ENCODE assay signal across 21 mouse cellular contexts in the genomic region with DNA sequence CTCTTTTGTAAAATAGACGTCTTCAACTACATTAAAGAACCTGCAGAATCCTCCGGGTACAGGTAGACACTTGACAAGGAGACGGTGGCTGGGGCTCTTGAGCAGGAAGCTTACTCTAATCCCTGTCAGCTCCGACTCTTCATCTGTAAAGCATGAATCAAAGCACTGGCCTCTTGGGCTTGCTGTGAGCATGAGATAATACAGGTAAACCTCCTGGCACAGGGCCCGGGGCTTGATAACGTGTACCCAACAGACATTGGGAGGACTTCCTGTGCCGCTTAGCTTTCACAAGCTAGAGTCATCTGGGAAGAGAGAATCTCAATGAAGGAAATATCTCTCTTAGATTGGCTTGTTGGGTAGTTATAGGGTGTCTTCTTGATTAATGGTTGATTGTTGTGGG. TPM values are rescaled to one million over a fixed set of nuclear protein-coding genes. Genes with fewer than 3 reads are reported as not detected.
A peak's percentile ranks its signal among the peaks of the same experiment; 100 is the strongest.
DNase-seq lines count a peak whose midpoint lies in the region; ATAC-seq and TF ChIP-seq lines count a peak whose summit lies in the region.
"Had no signal": no experiment of that assay in that cellular context is flagged by ENCODE, and none has a peak within 500 bp of the region (broad histone marks: within the 10 kb centered on the region; RNA-seq: fewer than 3 reads in every experiment).

No protein-coding gene starts in this region.

- no peak overlapping the region for H3K4me2 ChIP-seq in heart, postnatal 0 days (ENCODE audit: low read depth, low read length)
- no peak overlapping the region for H3K4me2 ChIP-seq in heart, embryonic 12.5 days
- no peak overlapping the region for H3K4me2 ChIP-seq in liver, embryonic 13.5 days
- H3K4me2 ChIP-seq: embryonic facial prominence, embryonic 12.5 days; heart, embryonic 11.5 days; hindbrain, embryonic 15.5 days; limb, embryonic 13.5 days; lung, embryonic 15.5 days; midbrain, embryonic 13.5 days; neural tube, embryonic 12.5 days had no signal

- ATAC-seq in heart, postnatal 0 days (ENCODE audit: insufficient read depth, low read depth) = no peak
- ATAC-seq in heart, embryonic 12.5 days (ENCODE audit: insufficient number of reproducible peaks, low FRiP score) = no peak
- ATAC-seq in liver, embryonic 13.5 days (ENCODE audit: low read depth) = peak; percentile 55; the same call in 1 of the 2 replicates
- ATAC-seq: CD4-positive, CD25-positive, alpha-beta regulatory T cell, adult 4 months; forebrain, postnatal 0 days; midbrain, embryonic 13.5 days had no signal

- H3K4me3 ChIP-seq in heart, postnatal 0 days (ENCODE audit: low read depth, low read length) = no peak overlapping the region
- H3K4me3 ChIP-seq in heart, embryonic 12.5 days = no peak overlapping the region
- no peak overlapping the region for H3K4me3 ChIP-seq in liver, embryonic 13.5 days (replicated peaks)
- H3K4me3 ChIP-seq in small intestine, adult 2 months (ENCODE audit: low read depth, low read length) = no peak overlapping the region
- H3K4me3 ChIP-seq: embryonic facial prominence, embryonic 12.5 days; hindbrain, embryonic 15.5 days; limb, embryonic 13.5 days; lung, embryonic 15.5 days; midbrain, embryonic 13.5 days; neural tube, embryonic 12.5 days had no signal

- no peaks in the 10 kb centered on the region for H3K27me3 ChIP-seq in heart, postnatal 0 days (ENCODE audit: control insufficient read depth, insufficient read depth, low read length)
- H3K27me3 ChIP-seq in heart, embryonic 12.5 days (replicated peaks) = no peaks in the 10 kb centered on the region
- H3K27me3 ChIP-seq in liver, embryonic 13.5 days = peaks cover 35% of the 10 kb centered on the region
- no peaks in the 10 kb centered on the region for H3K27me3 ChIP-seq in small intestine, adult 2 months (ENCODE audit: control insufficient read depth, insufficient read depth, low read length)
- H3K27me3 ChIP-seq: embryonic facial prominence, embryonic 12.5 days; hindbrain, embryonic 15.5 days; limb, embryonic 13.5 days; lung, embryonic 15.5 days; midbrain, embryonic 13.5 days; neural tube, embryonic 12.5 days had no signal

- H3K9ac ChIP-seq in heart, postnatal 0 days (replicated peaks; ENCODE audit: low read depth, low read length) = no peak overlapping the region
- H3K9ac ChIP-seq in heart, embryonic 12.5 days = no peak overlapping the region
- H3K9ac ChIP-seq in liver, embryonic 13.5 days = no peak overlapping the region
- H3K9ac ChIP-seq: embryonic facial prominence, embryonic 12.5 days; forebrain, postnatal 0 days; hindbrain, embryonic 15.5 days; limb, embryonic 13.5 days; lung, embryonic 15.5 days; midbrain, embryonic 13.5 days; neural tube, embryonic 12.5 days had no signal

- peak; percentile 7 for DNase-seq in heart, postnatal 0 days (ENCODE audit: low spot score)
- peak; percentile 49 for DNase-seq in c-Kit-positive CD71-positive TER-119-negative erythroid progenitor cells, embryonic 14.5 days (ENCODE audit: low read depth)
- no peak for DNase-seq in liver, embryonic 13.5 days
- no peak for DNase-seq in frontal cortex, postnatal 25 days (ENCODE audit: low spot score in 2 of 2)
- DNase-seq in adrenal gland, postnatal 10 days = no peak
- DNase-seq: cerebellum, adult 8-10 months; forebrain, postnatal 0 days; layer of hippocampus, postnatal 36 days; right cerebral cortex, adult 18-20 months; thymus, adult 2 months had no signal

- TF ChIP-seq CTCF in heart, postnatal 0 days (IDR thresholded peaks at IDR 0.05; ENCODE audit: low read depth) = no peak
- TF ChIP-seq CTCF in small intestine, adult 2 months (IDR thresholded peaks at IDR 0.05; ENCODE audit: extremely low read depth, insufficient read length, insufficient replicate concordance, low read depth, low read length) = no peak

- no peak for TF ChIP-seq POLR2A in small intestine, adult 2 months (IDR thresholded peaks at IDR 0.05; ENCODE audit: low read depth, low read length)

- H3K9me3 ChIP-seq in heart, postnatal 0 days (replicated peaks; ENCODE audit: control insufficient read depth, low read length) = no peaks in the 10 kb centered on the region
- 0 out of 2 replicates have a peak, but pooled peaks cover 3% of the 10 kb centered on the region for H3K9me3 ChIP-seq in heart, embryonic 12.5 days (replicated peaks)
- H3K9me3 ChIP-seq in liver, embryonic 13.5 days (replicated peaks) = no peaks in the 10 kb centered on the region
- H3K9me3 ChIP-seq: embryonic facial prominence, embryonic 12.5 days; hindbrain, embryonic 15.5 days; limb, embryonic 13.5 days; lung, embryonic 15.5 days; midbrain, embryonic 13.5 days; neural tube, embryonic 12.5 days had no signal

- H3K36me3 ChIP-seq in heart, postnatal 0 days (replicated peaks; ENCODE audit: control insufficient read depth, insufficient read depth, low read length) = no peaks in the 10 kb centered on the region
- no peaks in the 10 kb centered on the region for H3K36me3 ChIP-seq in heart, embryonic 12.5 days
- no peaks in the 10 kb centered on the region for H3K36me3 ChIP-seq in liver, embryonic 13.5 days
- no peaks in the 10 kb centered on the region for H3K36me3 ChIP-seq in small intestine, adult 2 months (ENCODE audit: control insufficient read depth, insufficient read depth, low read length)
- H3K36me3 ChIP-seq: embryonic facial prominence, embryonic 12.5 days; hindbrain, embryonic 15.5 days; limb, embryonic 13.5 days; lung, embryonic 15.5 days; midbrain, embryonic 13.5 days; neural tube, embryonic 12.5 days had no signal

- 47% methylated on average over 7 of the region's 7 CpGs for WGBS in heart, postnatal 0 days
- WGBS in heart, embryonic 12.5 days = 65% methylated on average over 7 of the region's 7 CpGs
- 32% methylated on average over 7 of the region's 7 CpGs for WGBS in liver, embryonic 13.5 days (ENCODE audit: insufficient replicate concordance)
- 26% methylated on average over 7 of the region's 7 CpGs for WGBS in small intestine, adult 2 months

- no peak for TF ChIP-seq EP300 in heart, postnatal 0 days (IDR thresholded peaks at IDR 0.05; ENCODE audit: low read depth)

- H3K27ac ChIP-seq in heart, postnatal 0 days (ENCODE audit: low read depth) = no peak overlapping the region
- no peak overlapping the region for H3K27ac ChIP-seq in heart, embryonic 12.5 days (ENCODE audit: poor library complexity, severe bottlenecking)
- no peak overlapping the region for H3K27ac ChIP-seq in liver, embryonic 13.5 days
- peak overlapping the region; percentile 52 for H3K27ac ChIP-seq in small intestine, adult 2 months (ENCODE audit: insufficient read depth, low read depth, low read length)
- H3K27ac ChIP-seq: embryonic facial prominence, embryonic 12.5 days; hindbrain, embryonic 15.5 days; kidney, postnatal 0 days; limb, embryonic 13.5 days; lung, embryonic 15.5 days; midbrain, embryonic 13.5 days; neural tube, embryonic 12.5 days had no signal

- H3K4me1 ChIP-seq in heart, postnatal 0 days (ENCODE audit: control insufficient read depth, insufficient read depth) = peaks cover 18% of the 10 kb centered on the region
- peaks cover 37% of the 10 kb centered on the region for H3K4me1 ChIP-seq in heart, embryonic 12.5 days (replicated peaks)
- peaks cover 44% of the 10 kb centered on the region for H3K4me1 ChIP-seq in liver, embryonic 13.5 days (replicated peaks)
- H3K4me1 ChIP-seq in small intestine, adult 2 months (ENCODE audit: control insufficient read depth, insufficient read depth, insufficient read length, low read length) = peaks cover 31% of the 10 kb centered on the region
- H3K4me1 ChIP-seq: hindbrain, embryonic 15.5 days; lung, embryonic 15.5 days; neural tube, embryonic 12.5 days had no signal

RNA-seq across cellular contexts. Expression of gene Slc30a1, which starts 31.6 kb away (rescaled TPM):
- 18.2 and 20.0 TPM in 2 replicates for total RNA-seq in heart, postnatal 0 days (2014; rRNA removed; ENCODE audit: low replicate concordance)
- 2.6 and 3.6 TPM in 2 replicates for polyA plus RNA-seq in heart, postnatal 0 days (2015; fragmentation: Nextera tagmentation; extraction: Ambion mirVana)
- polyA plus RNA-seq in heart, embryonic 12.5 days (2016; fragmentation: Nextera tagmentation; extraction: Ambion mirVana) = 4.8 and 5.0 TPM in 2 replicates
- 2.7 and 3.0 TPM in 2 replicates for polyA plus RNA-seq in liver, embryonic 13.5 days (2015; fragmentation: Nextera tagmentation; extraction: Ambion mirVana)
- 15.3 and 16.5 TPM in 2 replicates for polyA plus RNA-seq in small intestine, adult 2 months (2012; rRNA removed)
- 10 to 100 TPM; 16.6 to 21.0 TPM for total RNA-seq in adrenal gland, postnatal 10 days (2021)

RNA-seq across cellular contexts. Expression of gene Nek2, which starts 53.8 kb away (rescaled TPM):
- 14.8 and 28.2 TPM in 2 replicates for total RNA-seq in heart, postnatal 0 days (2014; rRNA removed; ENCODE audit: low replicate concordance)
- polyA plus RNA-seq in heart, postnatal 0 days (2015; fragmentation: Nextera tagmentation; extraction: Ambion mirVana) = 9.4 and 11.7 TPM in 2 replicates
- 37.9 and 39.5 TPM in 2 replicates for polyA plus RNA-seq in heart, embryonic 12.5 days (2016; fragmentation: Nextera tagmentation; extraction: Ambion mirVana)
- polyA plus RNA-seq in liver, embryonic 13.5 days (2015; fragmentation: Nextera tagmentation; extraction: Ambion mirVana) = 39.3 and 45.7 TPM in 2 replicates
- polyA plus RNA-seq in small intestine, adult 2 months (2012; rRNA removed) = 1.7 and 5.5 TPM in 2 replicates
- total RNA-seq in adrenal gland, postnatal 10 days (2021) = 10 to 100 TPM in 1 of 2 experiments, 1 to 10 TPM in 1; 8.8 to 10.5 TPM

Comparison
In these comparisons a context has a peak if more than half of its experiments do, and no peak if none do; other contexts are left out.
1. DNase-seq: peak in heart, postnatal 0 days (single experiment) and c-Kit-positive CD71-positive TER-119-negative erythroid progenitor cells, embryonic 14.5 days (single experiment); none in liver, embryonic 13.5 days (single experiment), frontal cortex, postnatal 25 days (0 of 2) and adrenal gland, postnatal 10 days (single experiment).